Mouse (Mus musculus): ENCODE results near the gene Gm4922. TPM values are rescaled to one million over a fixed set of nuclear protein-coding genes. Genes with fewer than 3 reads are reported as not detected.

Gm4922 gene
- polyA plus RNA-seq, 1 experiment from 2014 or later: not detected

DNA sequence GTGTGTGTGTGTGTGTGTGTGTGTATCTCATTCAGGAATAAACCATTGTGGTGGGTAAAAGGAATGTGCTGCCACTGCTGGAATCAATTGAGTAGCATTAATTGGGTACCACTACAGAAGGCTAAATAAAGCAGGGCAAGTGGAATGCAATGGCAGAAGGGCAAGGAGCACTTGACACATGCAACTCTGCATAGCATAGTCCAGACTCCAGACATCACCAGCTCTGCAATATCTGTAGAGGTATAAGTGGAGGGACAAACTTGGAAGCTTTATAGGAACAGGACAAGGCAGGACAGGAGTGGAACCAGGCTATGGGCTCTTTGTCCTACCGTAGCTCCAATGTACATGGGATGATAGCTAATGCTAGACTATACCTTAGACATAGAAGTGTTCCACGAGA lies 25.2 kb upstream of the Gm4922 start:
- ATAC-seq (ENCODE audit: low read depth): no peak
- Histone ChIP-seq H3K9ac (ENCODE audit: low read length) (no peak overlapping the region), H3K27me3 (ENCODE audit: control insufficient read depth, insufficient read depth, low read depth, low read length) (no peaks in the 10 kb centered on the region), H3K9me3 (ENCODE audit: control insufficient read depth, low read length) (no peaks in the 10 kb centered on the region), H3K4me1 (replicated peaks; ENCODE audit: control insufficient read depth, insufficient read depth, low read length) (peaks cover 6% of the 10 kb centered on the region; the same call in 1 of the 2 replicates), H3K4me2 (ENCODE audit: low read depth, low read length) (no peak overlapping the region), H3K27ac (ENCODE audit: low read length) (no peak overlapping the region), H3K36me3 (ENCODE audit: control insufficient read depth, insufficient read depth, low read length) (no peaks in the 10 kb centered on the region), H3K4me3 (ENCODE audit: low read length) (no peak overlapping the region)
- 75% methylated on average over 2 of the region's 2 CpGs for WGBS

DNA sequence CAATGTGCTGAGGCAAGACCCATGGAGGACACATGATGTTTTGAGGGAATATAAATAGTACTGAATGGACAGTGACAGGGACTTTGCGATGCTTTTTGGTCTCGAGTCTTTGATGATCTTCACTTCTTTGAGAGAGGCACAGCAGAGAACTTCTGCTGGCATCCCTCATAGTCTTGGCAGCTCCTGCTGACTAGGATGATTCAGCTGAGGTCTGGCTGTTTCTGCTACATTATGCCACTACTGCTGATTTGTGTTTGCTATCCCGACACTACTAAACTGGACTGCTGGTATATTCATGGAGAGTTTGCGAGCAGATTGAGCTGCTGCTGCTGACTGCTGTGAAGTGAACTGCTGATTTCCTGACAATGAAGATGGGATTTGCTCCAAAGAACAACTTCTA lies 3.5 kb upstream of the Gm4922 start:
- H3K4me1 ChIP-seq (replicated peaks; ENCODE audit: control insufficient read depth, insufficient read depth, low read length): no peaks in the 10 kb centered on the region

DNA sequence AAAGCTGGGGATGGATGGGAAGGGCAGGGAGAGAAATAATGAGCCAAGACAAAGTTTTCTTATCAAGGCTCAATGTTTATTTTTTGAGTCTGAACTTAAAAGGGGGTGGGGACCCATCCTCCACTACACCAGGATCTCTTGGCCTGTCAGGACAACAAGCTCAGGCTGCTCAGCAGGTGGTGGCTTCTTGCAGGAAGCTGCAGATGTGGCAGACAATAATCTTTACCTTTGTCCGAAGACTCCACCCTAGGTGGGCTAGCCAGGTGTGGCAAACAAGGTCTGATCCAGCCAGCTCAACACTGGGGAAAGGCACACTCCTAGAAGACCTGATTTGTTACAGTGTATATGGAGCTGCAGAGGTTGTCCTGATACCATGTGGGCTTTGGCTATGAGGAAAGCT lies 2.0 kb upstream of the Gm4922 start:
- Histone ChIP-seq H3K4me2 (ENCODE audit: low read depth, low read length) (no peak overlapping the region), H3K27me3 (ENCODE audit: control insufficient read depth, insufficient read depth, low read depth, low read length) (no peaks in the 10 kb centered on the region), H3K4me1 (replicated peaks; ENCODE audit: control insufficient read depth, insufficient read depth, low read length) (no peaks in the 10 kb centered on the region), H3K9ac (ENCODE audit: low read length) (no peak overlapping the region), H3K36me3 (ENCODE audit: control insufficient read depth, insufficient read depth, low read length) (no peaks in the 10 kb centered on the region), H3K9me3 (ENCODE audit: control insufficient read depth, low read length) (no peaks in the 10 kb centered on the region), H3K4me3 (ENCODE audit: low read length) (no peak overlapping the region), H3K27ac (ENCODE audit: low read length) (no peak overlapping the region)
- 59% methylated on average over 1 of the region's 1 CpGs for WGBS
- ATAC-seq (ENCODE audit: low read depth): no peak

More for the DNA sequence above, 3.5 kb upstream of the Gm4922 start:
- no peak overlapping the region for H3K4me2 ChIP-seq (ENCODE audit: low read depth, low read length)
- H3K4me3 ChIP-seq (ENCODE audit: low read length): no peak overlapping the region
- ATAC-seq (ENCODE audit: low read depth): no peak
- H3K36me3 ChIP-seq (ENCODE audit: control insufficient read depth, insufficient read depth, low read length): no peaks in the 10 kb centered on the region
- H3K9ac ChIP-seq (ENCODE audit: low read length): no peak overlapping the region
- WGBS: 85% methylated on average over 4 of the region's 4 CpGs
- no peak overlapping the region for H3K27ac ChIP-seq (ENCODE audit: low read length)
- no peaks in the 10 kb centered on the region for H3K27me3 ChIP-seq (ENCODE audit: control insufficient read depth, insufficient read depth, low read depth, low read length)
- H3K9me3 ChIP-seq (ENCODE audit: control insufficient read depth, low read length): no peaks in the 10 kb centered on the region

DNA sequence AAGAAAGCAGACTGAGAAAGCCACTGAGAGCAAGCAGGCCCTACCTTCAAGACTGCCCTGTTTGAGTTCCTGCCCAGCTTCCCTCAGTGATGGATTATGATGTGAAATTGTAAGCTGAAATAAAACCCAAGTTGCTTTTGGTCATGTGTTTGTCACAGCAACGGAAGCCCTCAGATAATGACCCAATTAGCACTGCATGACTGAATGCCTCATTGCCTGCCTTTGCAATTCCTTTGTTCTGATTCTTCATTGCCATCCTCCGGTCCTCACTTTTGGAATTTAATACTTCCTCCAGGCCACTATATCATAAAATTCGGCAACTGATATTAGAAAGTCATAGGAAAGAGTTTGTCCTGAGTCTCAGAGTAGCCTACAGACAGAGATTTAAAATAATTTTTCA lies 9.0 kb downstream of the Gm4922 start:
- no peak overlapping the region for H3K9ac ChIP-seq (ENCODE audit: low read length)
- no peak for ATAC-seq (ENCODE audit: low read depth)
- no peak overlapping the region for H3K4me2 ChIP-seq (ENCODE audit: low read depth, low read length)
- H3K27ac ChIP-seq (ENCODE audit: low read length): no peak overlapping the region
- no peaks in the 10 kb centered on the region for H3K9me3 ChIP-seq (ENCODE audit: control insufficient read depth, low read length)
- H3K27me3 ChIP-seq (ENCODE audit: control insufficient read depth, insufficient read depth, low read depth, low read length): no peaks in the 10 kb centered on the region
- no peaks in the 10 kb centered on the region for H3K36me3 ChIP-seq (ENCODE audit: control insufficient read depth, insufficient read depth, low read length)
- no peak overlapping the region for H3K4me3 ChIP-seq (ENCODE audit: low read length)
- 71% methylated on average over 3 of the region's 3 CpGs for WGBS
- no peaks in the 10 kb centered on the region for H3K4me1 ChIP-seq (replicated peaks; ENCODE audit: control insufficient read depth, insufficient read depth, low read length)

DNA sequence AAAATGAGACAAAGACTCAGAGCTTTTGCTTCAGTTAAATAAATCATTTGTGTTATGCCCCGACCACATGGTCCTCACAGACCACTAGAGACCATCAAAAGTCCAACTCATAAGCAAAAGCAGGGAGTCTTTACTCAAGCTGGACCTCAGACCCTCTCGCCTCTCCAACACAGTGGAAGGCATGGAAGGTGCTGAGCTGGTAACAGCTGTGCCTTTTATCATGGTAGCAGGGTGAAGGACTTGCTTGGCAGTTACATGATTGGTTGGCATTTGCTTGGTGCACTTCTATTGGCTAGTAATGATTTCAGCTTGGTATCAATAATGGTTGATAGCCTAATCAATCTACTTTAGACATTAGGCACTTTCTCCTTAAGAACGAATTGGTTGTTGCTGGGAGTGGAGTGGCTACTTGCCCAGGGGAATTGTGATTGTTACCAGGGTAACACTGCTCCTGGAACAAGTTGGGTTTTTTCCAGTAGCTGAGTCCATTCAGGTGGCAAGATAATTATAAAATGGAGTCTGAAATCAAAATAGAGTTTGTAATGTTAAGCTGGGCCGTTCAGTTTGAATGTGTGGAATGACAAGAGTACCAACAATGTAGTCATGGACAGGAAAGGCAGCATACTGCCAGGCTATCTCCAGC lies 13.9 kb downstream of the Gm4922 start:
- no peak for ATAC-seq (ENCODE audit: low read depth)
- Histone ChIP-seq H3K27me3 (ENCODE audit: control insufficient read depth, insufficient read depth, low read depth, low read length) (no peaks in the 10 kb centered on the region), H3K9ac (ENCODE audit: low read length) (no peak overlapping the region), H3K27ac (ENCODE audit: low read length) (no peak overlapping the region), H3K36me3 (ENCODE audit: control insufficient read depth, insufficient read depth, low read length) (no peaks in the 10 kb centered on the region), H3K4me2 (ENCODE audit: low read depth, low read length) (no peak overlapping the region), H3K4me1 (replicated peaks; ENCODE audit: control insufficient read depth, insufficient read depth, low read length) (no peaks in the 10 kb centered on the region), H3K9me3 (ENCODE audit: control insufficient read depth, low read length) (no peaks in the 10 kb centered on the region), H3K4me3 (ENCODE audit: low read length) (no peak overlapping the region)
- 57% methylated on average over 4 of the region's 4 CpGs for WGBS

DNA sequence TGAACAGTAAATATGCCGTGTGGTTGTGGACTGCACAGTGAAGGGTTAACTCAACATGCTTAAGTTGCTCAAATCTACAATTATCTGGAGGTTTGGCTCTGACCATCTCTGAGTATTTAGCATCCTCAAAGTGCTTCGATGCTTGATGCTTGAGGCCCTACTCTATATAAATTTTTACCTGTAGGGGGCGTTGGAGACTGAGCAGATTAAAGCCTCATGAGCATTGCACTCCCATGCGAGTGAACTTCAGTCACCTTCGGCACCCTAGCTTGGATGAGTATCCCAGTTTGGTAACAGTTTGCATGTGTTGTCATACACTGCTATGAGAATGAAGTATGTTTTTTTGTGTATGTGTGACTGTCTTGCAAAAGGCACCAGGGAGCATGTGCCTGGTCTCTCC lies 16.7 kb downstream of the Gm4922 start:
- no peak overlapping the region for H3K4me3 ChIP-seq (ENCODE audit: low read length)
- no peak overlapping the region for H3K27ac ChIP-seq (ENCODE audit: low read length)
- no peaks in the 10 kb centered on the region for H3K9me3 ChIP-seq (ENCODE audit: control insufficient read depth, low read length)
- no peak overlapping the region for H3K4me2 ChIP-seq (ENCODE audit: low read depth, low read length)
- WGBS: 49% methylated on average over 5 of the region's 5 CpGs
- no peaks in the 10 kb centered on the region for H3K36me3 ChIP-seq (ENCODE audit: control insufficient read depth, insufficient read depth, low read length)
- H3K4me1 ChIP-seq (replicated peaks; ENCODE audit: control insufficient read depth, insufficient read depth, low read length): no peaks in the 10 kb centered on the region
- H3K27me3 ChIP-seq (ENCODE audit: control insufficient read depth, insufficient read depth, low read depth, low read length): no peaks in the 10 kb centered on the region
- ATAC-seq (ENCODE audit: low read depth): no peak
- no peak overlapping the region for H3K9ac ChIP-seq (ENCODE audit: low read length)

DNA sequence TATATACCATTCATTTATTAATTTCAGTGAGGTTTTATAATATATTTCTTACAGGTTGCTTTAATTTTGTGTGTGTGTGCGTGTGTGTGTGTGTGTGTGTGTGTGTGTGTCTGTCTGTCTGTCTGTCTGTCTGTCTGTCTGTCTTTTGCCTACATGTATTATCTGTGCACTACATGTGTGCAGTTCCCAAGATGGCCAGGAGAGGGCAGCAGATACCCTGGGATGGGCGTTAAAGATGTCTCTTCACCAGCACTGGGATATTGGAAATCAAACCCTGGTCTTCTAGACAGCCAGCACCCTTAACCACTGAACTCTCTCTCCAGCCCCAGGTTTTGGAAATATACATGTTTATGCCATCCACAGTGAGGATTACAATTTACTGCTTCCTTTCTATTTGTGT lies 26.4 kb downstream of the Gm4922 start:
- Histone ChIP-seq H3K36me3 (ENCODE audit: control insufficient read depth, insufficient read depth, low read length) (no peaks in the 10 kb centered on the region), H3K4me2 (ENCODE audit: low read depth, low read length) (no peak overlapping the region), H3K27me3 (ENCODE audit: control insufficient read depth, insufficient read depth, low read depth, low read length) (no peaks in the 10 kb centered on the region), H3K4me1 (replicated peaks; ENCODE audit: control insufficient read depth, insufficient read depth, low read length) (no peaks in the 10 kb centered on the region), H3K9me3 (ENCODE audit: control insufficient read depth, low read length) (no peaks in the 10 kb centered on the region), H3K27ac (ENCODE audit: low read length) (no peak overlapping the region), H3K9ac (ENCODE audit: low read length) (no peak overlapping the region), H3K4me3 (ENCODE audit: low read length) (no peak overlapping the region)
- ATAC-seq (ENCODE audit: low read depth): no peak
- WGBS: 46% methylated on average over 2 of the region's 2 CpGs

DNA sequence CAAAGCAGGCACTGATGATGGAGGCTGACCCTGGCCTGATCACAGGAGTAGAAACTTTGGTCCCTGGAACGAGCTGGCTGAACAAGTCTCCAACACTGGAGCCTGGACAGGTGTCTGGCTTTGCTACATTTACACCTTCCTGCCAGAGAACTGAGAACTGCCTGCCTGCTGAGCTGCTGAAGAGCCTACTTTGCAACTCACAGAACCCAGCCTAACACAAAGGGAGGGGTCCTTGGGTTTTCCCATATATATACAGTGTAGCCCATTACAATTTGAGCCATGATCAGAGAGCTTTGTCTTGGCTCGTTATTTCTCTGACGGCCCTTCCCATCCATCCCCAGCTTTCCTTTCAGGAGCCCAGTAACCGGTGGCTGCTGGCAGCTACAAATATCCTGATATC lies 36.5 kb downstream of the Gm4922 start:
- Histone ChIP-seq H3K36me3 (ENCODE audit: control insufficient read depth, insufficient read depth, low read length) (no peaks in the 10 kb centered on the region), H3K9me3 (ENCODE audit: control insufficient read depth, low read length) (no peaks in the 10 kb centered on the region), H3K27ac (ENCODE audit: low read length) (no peak overlapping the region), H3K4me1 (replicated peaks; ENCODE audit: control insufficient read depth, insufficient read depth, low read length) (no peaks in the 10 kb centered on the region), H3K27me3 (ENCODE audit: control insufficient read depth, insufficient read depth, low read depth, low read length) (no peaks in the 10 kb centered on the region), H3K4me2 (ENCODE audit: low read depth, low read length) (no peak overlapping the region), H3K9ac (ENCODE audit: low read length) (no peak overlapping the region), H3K4me3 (ENCODE audit: low read length) (no peak overlapping the region)
- WGBS: 81% methylated on average over 4 of the region's 4 CpGs
- ATAC-seq (ENCODE audit: low read depth): no peak

DNA sequence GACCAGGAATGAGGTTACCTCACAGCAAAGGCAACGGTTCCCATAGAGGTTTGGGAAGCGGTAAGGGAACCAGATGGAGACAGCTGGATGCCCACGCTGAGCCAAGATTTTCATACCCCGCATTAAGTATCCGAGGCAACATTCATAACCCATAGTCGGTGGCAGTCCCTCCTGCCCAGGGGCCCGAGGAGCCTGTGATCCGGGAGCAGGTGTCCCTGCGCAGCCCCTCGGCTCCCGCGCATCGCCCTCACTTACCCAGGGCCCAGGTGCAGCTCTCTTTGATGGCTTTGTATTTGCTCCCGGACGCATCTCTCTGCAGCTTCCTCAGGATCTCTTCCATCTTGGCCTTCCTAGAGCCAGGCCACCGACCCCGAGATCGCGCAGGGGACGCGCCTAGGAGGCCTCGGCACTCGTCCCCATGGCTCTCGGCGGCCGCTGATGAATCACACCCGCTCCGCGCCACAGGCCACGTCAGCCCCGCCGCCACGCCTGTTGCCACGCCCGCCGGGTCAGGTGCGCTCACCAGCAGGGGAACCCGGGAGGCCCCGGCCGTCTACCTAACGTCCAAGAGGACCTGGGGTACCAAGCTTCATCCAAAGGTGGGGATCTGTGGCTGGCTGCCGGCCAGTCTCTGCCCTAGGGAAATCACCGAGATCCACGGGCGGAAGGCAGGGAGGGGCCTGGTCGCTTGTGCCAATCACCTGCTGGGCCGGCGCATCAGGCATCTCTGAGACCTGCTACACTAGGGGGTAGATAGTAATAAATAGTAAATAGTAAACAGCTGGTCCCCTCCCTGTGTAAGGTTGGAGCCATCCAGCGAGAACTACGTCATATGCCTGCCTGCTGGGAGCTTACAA lies 43.1 kb downstream of the Gm4922 start, which contains the start of gene Arfgef3:
Gene Arfgef3 (minus strand): TSS at position 664 of the 857 bp plus-strand sequence.
- H3K36me3 ChIP-seq (ENCODE audit: control insufficient read depth, insufficient read depth, low read length): no peaks in the 10 kb centered on the region
- WGBS: 2% methylated on average over 50 of the region's 50 CpGs
- no peaks in the 10 kb centered on the region for H3K9me3 ChIP-seq (ENCODE audit: control insufficient read depth, low read length)
- H3K4me2 ChIP-seq (ENCODE audit: low read depth, low read length): peak within 1 kb of the TSS; percentile 78
- peak; percentile 84 for ATAC-seq (ENCODE audit: low read depth)
- peaks cover 3% of the 10 kb centered on the region for H3K27me3 ChIP-seq (ENCODE audit: control insufficient read depth, insufficient read depth, low read depth, low read length)
- H3K4me1 ChIP-seq (replicated peaks; ENCODE audit: control insufficient read depth, insufficient read depth, low read length): no peaks in the 10 kb centered on the region
- H3K27ac ChIP-seq (ENCODE audit: low read length): no peak within 1 kb of the TSS; the same call in 1 of the 2 replicates
- H3K4me3 ChIP-seq (ENCODE audit: low read length): peak within 1 kb of the TSS; percentile 58
- H3K9ac ChIP-seq (ENCODE audit: low read length): peak within 1 kb of the TSS; percentile 64

All from lung, embryonic 16.5 days (tissue).